Mouse (Mus musculus) ES-E14 (cell line): ENCODE measurements at regions not wholly inside any gene's neighbourhood (a gene's known extent, or its start where the extent isn't known, plus 50 kb on each side); places are given as distances from the start of the nearest gene placed in this dataset.

Experiments
- CHD2 ChIP-seq: IDR thresholded peaks from 2 replicates; pipeline ENCODE4 v1.6.1; 2014; ENCODE audit warnings: mild to moderate bottlenecking, low read depth, low read length, inconsistent platforms
- HCFC1 ChIP-seq: IDR thresholded peaks from 2 replicates; pipeline ENCODE4 v1.6.1; 2012; ENCODE audit warnings: low read length, inconsistent platforms, borderline replicate concordance; ENCODE audit not compliant: insufficient read depth
- ZC3H11A ChIP-seq: IDR thresholded peaks from 2 replicates; pipeline ENCODE4 v1.6.1; 2012; ENCODE audit warnings: low read depth, mild to moderate bottlenecking, inconsistent platforms, low read length, borderline replicate concordance
- ZNF384 ChIP-seq: IDR thresholded peaks from 2 replicates; pipeline ENCODE4 v1.6.1; 2012; ENCODE audit warnings: low read depth, low read length, inconsistent platforms

DNA sequence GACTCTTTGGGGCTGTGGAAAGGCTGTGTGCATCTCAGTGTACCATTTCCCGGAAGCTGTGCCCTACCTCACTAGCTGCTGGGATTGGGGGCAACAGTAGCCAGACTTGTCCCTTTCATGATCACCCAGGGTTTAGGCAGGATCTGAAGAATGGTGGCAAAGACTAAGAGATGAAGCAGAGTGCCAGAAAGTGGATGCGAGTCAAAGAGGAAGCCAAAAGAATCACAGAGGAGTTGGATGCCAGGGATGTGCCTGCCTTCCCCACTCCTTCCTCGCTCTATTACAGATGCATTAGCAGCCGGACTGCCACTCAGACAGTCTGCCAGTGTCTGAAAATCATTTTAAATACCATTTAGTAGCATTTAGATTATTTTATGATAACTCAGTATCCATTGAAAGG lies 271.5 kb upstream of the Slc24a2 start:
- no peak for TF ChIP-seq CHD2
- TF ChIP-seq ZC3H11A = no peak
- TF ChIP-seq ZNF384 = no peak
- TF ChIP-seq HCFC1 = no peak
